Mouse (Mus musculus) cerebellum, adult 8-10 months (tissue): ENCODE data around the gene Igsf8.
A peak's percentile ranks its signal among the peaks of the same experiment; 100 is the strongest.

Experiments
- DNase-seq: peaks from one replicate; pipeline ENCODE4 v3.0.0; 2022

Igsf8 gene

DNA sequence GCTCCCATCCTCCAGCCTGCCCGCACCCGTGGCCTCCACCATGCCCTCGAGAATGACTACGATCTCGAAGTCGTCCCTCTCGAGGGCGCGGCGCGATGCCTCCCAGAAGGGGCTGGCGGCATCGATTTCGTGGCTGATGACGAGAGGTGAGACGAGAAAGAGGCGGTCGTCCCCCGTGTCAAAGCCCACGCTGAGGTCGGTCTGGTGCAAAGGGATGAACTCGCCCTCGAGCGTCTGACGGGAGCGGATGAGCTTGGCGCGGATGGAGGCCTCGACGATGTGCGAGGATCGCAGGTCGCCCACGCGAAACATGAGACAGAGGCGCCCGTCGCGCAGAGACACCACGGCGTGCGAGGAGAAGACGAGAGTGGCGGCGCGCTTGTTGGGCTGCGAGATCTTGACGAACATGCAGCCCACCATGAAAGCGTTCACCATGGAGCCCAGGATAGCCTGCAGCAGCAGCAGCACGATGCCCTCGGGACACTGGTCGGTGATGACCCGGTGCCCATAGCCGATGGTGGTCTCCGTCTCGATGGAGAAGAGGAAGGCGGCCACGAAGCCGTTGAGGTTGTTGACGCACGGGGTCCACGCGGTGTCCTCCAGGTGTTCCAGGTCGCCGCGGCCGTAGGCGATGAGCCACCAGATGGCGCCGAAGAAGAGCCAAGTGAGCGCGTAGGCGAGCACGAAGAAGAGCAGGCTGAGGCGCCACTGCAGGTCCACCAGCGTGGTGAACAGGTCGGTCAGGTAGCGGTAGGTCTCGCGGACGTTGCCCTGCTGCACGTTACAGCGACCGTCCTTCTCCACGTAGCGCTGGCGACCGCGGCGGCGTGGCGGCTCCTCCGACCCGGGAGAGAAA lies 64.5 kb downstream of the Igsf8 start:
- DNase-seq = peak; percentile 88

DNA sequence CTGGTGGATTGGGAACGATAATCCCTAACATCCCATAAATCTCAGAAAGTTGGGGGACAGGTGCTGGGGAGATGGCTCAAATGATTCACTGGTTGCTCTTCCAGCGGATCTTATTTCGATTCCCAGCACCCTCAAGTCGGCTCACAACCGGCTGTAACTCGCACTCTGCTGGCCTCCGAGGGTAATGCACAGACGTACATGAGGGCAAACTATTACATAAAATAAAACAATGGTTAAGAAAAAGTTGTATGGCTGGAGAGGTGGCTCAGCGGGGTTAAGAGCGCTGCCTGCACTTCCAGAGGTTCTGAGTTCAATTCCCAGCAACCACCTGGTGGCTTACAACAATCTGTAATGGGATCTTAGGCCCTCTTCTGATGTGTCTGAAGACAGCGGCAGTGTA lies 65.2 kb downstream of the Igsf8 start:
- DNase-seq = no peak

DNA sequence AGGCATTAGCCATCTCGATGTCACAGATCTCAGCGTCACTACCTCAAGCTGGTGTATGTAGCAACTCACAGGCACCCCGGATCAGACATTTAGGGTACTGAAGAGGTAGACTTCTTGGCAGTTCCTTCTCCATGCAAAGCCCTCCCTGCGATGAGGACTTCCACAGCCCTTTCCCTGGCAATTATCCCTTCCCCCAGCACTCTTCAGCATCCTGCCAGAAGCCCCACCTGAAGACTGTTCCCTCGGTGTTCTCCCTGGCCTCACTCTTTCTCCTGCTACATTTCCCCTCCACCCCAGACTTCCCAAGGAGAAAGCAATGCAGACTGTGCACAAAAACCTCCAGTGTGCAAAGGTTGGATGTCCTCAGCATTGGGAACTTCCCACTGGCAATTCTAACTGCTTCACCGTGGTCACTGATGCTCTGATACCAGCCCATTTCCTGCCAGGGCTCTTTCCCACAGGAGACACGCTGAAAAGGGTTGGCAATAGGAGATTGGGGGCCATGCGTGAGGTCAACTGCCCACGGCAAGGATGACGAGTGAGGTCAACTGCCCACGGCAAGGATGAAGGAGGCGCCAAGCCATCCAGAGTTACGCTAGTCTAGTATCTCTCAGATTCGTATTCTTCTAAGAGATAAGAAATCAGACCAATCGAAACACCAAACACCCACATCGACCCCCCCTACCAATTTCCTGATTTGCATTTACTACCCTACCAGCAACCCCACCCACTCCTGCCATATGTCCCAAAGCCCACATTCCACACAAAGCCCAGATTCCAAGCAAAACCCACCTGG lies 66.0 kb downstream of the Igsf8 start:
- no peak for DNase-seq

DNA sequence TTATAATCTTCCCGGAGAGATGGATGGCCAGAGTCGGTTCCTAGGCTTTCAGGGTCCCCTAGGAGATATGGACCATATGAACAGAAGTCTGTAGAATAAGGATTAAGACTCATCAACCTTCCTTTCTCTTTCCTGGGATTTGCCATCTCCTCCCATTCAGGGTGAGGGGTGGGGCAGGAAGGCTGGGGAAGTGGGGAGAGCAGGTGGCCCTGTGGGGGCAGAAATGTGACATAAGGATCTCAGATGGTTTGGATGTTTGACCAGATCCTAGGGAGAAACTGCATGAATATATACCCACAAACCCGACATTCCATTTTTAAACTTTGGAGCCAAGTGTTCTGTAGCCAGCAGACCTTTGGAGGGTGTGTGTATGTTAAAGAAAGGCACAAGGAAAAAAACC lies 66.6 kb downstream of the Igsf8 start:
- DNase-seq = no peak

DNA sequence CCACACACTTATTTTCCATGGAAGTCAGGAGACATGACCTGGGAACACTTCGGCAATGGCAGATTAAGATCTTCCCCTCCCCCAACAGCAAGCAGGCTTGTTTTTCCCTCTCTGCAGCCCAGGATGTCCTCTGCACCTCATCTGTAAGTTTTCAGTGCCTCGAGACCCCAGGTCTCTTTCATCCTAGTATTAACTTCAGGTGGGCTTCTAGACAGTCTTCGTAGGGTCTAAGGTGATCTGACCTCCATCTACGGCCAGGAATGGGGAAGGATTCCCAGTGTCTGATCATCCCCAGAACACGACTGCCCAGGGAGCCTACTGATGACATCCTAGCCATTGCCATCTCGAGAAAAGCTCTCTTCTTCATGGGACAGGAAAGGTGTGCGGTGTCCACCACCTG lies 67.0 kb downstream of the Igsf8 start:
- DNase-seq = no peak

DNA sequence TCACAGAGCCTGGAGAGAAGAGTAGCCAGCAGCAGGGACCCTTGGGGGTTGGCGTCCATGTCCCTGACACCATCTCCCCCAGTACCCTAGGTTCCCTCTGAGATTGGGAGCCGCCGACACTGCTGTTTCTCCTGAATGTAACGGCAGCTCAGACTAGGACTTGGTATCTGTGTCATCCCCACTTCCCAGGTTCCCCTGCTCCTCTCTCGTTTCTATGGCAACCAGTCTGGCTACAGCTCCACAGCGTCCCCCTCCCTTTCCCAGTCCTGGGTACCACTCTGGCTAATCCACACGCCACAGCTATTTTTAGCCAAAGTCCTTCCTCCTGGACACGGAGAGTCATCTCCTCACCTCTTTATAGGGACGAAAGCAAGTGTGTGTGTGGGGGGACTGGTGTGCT lies 67.7 kb downstream of the Igsf8 start, which contains the start of gene Kcnj9:
Gene Kcnj9 (minus strand): TSS at position 188 of the 400 bp plus-strand sequence.
- peak; percentile 85 for DNase-seq

DNA sequence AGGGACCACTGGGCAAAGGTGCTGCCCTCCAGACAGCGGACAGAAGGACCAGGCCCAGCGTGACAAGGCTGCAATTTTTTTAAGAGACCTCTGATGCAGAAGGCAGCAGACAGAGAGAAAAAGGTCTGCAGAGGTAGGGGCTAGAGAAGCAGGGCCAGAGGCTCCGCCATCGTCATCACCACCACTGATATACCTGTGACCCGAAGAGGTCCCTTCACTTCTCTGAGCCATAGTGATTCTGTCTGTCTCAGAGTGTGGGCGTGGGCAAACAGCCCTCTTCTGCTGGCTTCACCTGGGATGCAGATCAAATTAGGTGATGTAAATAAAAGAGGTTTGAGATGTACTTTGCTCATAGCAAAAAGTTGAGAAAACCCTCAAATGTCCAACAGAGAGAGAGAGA lies 68.2 kb downstream of the Igsf8 start:
- DNase-seq = peak; percentile 55

DNA sequence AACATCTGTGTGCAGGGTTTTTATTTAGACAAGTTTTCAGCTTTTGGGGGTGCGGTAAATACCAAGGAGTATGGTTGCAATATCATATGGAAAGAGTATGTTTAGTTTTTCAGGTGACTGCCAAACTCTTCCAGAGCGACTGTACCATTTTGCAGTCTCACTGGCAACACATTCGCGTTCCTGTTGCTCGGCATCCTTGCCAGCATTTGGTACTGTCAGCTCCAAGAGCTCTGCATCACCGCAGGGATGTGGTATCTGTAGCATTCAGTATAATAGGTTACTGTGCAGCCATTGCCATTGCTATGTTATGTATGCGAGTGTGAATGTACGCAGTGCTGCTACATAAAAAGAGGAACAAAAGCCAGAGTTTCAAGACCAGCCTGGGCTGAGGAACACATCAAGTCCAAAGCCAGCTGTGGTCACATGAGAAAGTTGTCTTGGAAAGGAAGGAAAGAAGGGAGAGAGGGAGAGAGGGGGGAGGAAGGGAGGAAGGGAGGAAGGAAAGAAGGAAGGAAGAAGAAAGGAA lies 70.0 kb downstream of the Igsf8 start:
- peak; percentile 23 for DNase-seq

DNA sequence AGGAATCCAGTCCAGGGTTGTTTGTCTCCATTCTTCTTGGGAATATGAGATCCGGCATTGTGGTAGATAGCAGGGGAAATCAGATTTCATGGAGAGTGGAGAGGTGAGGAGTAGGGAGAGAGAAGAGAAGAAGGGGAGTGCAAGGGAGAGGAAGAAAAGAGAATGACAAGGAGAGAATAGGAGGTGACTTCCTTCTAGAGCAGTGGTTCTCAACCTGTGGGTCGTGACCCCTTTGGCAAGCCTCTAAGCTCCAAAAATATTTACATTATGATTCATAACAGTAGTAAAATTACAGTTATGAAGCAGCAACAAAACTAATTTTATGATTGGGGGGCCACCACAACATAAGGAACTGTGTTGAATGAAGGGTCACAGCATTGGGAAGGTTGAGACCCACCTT lies 71.5 kb downstream of the Igsf8 start:
- no peak for DNase-seq

DNA sequence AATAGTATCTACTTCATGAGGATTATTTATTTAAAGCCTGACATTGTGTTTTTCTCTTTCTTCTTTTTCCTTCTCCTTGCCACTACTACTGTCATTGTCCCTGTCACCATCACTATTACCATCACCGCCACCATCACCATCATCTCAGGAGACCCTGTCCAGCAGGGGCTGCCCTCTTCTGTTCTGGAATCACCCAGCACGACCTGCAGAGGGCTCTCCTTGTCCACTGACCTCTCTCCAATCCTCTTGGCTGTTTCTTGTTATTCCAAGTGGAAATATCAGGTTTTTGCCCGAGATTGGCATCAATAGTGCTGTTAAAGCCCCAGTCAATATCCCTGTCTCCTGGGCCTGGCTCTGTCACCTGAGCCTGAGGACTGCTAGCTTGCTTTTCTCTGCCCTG lies 72.1 kb downstream of the Igsf8 start:
- DNase-seq = peak; percentile 19

DNA sequence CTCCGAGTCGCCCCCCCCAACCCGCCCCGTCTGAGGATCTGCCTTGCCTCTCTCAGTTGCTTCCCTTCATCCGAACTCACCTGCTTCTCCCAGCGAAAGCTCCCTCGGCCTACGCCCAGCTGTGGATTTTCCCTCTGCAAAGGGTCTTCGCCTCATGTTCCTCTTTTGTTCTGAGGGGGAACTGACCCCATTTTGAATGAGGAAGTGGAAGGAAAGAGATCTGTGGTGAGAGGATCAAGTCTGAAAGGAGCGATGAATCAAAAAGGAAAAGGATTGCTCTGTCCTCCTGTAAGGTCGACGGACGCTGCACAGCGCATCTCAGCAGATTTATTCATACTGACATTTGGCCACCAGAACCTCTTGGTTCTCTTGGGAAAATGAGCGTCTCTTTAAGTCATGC lies 74.4 kb downstream of the Igsf8 start:
- DNase-seq = no peak

DNA sequence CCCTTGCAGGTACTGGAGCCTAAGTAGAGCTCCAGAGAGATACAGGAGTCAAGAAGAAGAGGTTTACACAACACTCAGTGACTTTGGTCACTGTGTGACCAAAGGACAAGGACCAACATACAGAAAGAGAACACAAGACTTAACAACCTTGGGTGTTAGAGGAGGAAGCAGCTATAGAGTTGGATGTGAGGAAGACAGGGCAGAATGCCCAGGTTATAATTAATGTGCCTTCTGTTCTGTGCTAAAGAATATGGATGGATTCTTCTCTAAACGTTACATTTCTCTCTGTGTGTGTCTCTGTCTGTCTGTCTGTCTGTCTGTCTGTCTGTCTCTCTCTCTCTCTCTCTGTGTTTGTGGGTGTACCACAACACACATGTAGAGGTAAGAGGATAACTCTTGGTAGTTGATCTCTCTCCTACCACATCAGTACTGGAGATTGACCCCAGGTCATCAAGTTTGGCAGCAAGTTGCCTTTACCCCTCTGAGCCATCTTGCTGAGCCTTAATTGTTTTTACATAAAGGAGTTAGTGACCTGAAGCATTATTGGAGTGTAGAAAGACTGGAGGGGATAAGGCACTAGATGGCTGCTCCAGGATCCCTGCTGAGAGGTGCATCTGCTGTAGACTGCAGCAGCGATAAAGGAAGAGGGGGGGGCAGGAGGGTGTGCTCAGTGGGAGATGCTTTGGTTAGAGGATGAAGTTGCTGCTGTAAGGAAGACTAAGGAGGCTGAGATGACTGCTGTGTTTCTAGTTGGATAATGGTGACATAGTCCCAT lies 76.2 kb downstream of the Igsf8 start:
- peak; percentile 70 for DNase-seq

DNA sequence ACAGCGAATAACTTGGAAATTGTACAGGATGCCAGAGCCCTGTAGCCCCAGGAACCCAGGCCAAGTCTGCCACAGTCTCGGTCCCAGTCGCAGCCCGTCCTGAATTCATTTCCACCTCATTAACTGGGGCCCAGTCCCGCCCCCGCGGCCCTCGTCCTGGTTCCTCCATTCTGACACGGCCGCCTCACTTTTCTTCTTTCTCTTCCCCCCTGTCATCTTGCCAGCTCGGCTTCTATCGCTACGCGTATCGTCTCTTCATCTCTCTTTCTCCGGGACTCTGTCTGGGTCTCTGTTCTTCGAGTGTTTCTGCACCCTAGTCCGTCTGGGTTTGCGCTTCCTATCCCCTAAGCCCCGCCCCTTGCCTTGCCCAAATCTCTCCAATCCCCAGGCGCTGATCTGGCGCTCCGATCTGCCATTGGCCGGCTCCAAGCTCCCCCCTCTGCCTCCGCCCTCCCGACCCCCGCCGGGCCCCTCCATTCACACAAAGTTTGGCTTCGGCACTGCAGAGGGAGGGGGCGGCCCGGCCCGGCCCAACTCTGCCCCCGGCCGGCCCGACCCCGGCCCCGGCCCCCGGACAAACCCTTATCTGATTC lies 79.4 kb downstream of the Igsf8 start, which contains the start of gene Kcnj10:
Gene Kcnj10 (plus strand): TSS at position 482 of the 593 bp plus-strand sequence.
- peak; percentile 78 for DNase-seq

DNA sequence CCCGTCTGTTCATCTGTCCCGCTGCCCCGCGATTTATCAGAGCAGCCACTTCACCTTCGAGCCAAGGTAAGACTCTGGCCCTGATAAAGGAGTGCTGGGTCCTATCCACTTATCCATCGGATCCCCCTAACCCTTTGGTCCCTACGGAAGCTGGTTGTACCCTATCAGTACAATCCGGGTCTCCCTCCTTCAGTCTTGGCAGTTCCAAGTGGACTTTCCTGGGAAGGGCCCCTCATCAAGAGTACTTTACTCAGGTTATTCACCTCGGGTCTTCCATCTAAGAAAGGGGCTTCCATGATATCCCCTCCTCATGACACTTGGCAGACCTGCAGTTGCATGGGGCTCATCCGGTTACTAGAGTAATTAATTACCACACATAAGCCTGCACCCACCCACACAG lies 79.9 kb downstream of the Igsf8 start:
- DNase-seq = no peak

DNA sequence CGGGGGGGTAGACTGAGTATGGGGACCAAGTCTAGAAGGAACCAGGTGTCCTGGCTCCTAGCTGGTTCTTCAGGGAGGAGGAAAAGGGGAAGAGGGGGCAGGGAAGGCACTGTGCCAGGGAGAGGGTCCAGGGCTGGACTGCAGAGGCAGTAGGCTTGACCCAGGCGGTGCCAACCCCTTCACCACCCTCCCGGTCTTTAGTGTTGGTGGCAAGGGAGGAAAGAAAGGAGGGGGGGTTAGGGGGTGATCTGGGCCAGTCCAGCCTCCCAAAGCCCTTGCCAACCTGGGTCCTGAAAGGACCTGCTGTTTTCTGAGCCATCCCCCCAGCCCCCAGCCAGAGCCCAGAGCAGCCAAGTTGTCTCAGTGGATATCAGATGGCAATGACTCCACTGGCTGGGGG lies 81.3 kb downstream of the Igsf8 start:
- DNase-seq = no peak

DNA sequence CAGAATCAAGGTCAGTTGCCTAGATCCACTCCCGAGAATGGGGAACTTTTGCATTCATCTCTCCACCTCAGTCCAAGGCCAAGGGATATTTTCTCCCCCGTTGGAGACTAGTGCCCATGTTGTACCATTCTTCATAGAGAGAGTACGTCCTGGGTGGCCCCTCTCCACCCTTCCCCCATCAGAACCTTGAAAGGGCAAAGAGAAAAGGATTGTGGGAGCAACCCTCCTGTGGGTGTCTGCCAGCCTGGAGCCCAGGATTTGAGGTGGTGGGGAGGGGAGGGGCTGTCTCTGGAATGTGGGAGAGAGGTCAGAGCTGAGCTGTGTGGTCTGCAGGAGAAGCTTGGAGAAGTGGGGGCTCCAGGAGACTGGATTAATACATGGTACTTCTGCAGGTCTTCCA lies 82.5 kb downstream of the Igsf8 start:
- DNase-seq = no peak

DNA sequence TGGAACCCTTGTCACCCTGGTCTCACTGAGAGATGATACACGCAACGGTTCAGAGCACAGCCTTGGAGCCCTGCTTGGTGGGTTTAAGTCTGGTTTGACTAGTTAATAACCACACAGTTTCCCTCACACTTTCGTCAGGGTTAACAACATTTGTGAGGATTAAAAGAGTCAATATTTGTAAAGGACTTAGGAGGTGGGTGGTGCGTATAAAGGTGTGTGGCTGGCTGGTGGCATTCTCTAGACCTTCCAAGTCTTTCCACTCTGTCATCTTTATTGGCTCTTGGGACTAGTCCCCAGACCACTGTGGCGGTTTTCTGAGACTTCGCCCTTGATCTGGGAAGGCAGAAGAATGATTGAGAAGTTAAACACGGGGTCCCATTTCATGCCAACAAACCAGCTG lies 83.4 kb downstream of the Igsf8 start:
- no peak for DNase-seq

DNA sequence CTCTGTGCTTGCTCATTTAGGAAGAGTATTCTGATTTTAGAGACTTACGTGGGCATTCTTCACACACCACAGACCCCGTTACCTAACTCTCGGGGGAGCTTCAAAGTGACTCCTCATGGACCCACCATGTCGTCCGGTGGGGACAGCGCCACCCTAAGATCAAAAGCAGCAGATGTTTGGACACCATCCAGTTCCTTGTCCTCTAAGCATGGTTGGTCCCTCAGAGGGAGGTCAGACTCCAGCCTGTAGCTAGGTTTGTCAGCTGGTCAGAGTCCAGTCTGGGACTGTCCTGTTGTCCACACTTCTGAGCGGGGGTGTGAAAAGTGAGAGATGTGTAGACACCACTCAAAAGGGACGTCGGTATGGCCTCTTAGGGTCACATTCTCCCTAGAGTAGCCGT lies 85.3 kb downstream of the Igsf8 start:
- no peak for DNase-seq

DNA sequence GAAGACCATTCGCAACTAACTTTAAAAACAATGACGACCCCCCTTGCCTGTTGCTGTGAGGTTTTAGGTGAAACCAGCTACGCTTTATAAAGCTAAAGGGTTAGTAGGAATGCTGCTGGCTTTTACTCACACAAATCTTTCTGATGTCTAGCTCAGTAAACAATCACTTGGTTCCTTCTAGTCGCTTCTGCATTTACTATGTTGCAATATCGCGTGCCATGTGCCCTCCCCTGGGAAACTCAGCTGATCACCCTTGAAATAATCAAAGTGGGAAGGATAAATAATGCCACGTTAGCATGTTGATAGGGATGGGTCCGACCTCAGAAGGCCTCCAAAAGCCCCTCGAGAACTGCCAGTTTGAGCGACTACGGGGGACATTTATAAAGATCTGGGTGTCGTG lies 85.9 kb downstream of the Igsf8 start:
- DNase-seq = no peak

DNA sequence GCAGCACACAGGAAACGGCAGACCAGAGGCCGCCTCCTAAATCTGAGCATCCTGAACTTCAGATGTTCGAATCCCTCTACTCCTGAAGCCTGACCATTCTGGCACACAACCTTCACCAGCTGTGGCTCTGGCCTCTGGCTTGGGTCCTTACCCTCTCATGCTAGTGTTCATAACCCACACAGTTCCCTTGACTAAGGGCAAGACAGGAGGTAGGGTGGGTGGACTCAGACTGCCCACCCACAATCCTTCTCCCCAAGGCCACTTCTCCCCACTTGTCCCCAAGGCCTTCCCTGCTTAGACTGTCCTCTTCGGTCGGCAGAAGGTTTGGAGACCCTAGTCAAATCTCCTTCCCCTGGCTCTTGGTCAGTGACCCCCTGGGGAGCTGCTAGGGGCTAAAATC lies 88.1 kb downstream of the Igsf8 start:
- DNase-seq = no peak

DNA sequence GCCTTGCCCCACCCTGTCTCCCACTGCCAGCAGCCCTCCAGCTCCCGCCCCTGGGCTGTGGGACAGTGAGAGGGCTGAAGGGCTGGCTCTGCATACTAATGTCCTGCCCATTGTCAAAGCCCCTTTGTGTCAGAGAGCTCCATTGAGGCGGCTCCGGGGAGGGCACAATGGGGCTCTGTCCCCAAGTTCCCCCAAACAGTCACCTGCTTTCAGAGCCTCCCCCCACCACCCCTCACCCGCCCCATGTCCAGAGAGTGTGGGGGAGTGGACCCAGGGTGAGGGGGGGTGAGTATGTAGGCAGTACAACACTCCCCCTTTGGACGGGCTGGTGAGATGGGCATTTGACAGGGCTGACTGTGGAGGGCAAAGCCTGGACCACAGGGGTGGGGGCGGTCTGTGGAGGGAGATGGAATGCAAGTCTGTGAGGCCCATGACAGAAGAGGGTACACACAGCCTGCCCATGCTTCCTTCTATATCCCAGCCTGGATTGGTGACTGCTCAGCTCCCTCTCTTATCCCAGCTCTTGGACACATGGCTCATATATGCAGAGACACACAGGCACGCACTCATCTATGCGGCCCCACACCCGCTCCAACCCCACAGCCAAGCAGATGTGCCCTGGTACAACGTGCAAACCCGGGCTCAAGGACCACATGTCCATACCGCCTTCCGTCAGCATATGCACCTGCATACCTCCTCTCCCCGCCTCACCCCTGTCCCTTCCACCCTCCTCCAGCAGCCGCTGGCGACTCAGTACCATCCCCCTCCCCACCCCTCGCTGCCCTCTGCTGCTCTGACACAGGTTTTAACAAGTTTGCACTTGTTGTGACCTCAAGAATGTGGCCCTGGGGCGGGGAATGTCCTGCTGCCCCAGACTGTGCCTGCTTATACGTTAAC lies 88.7 kb downstream of the Igsf8 start:
- no peak for DNase-seq

DNA sequence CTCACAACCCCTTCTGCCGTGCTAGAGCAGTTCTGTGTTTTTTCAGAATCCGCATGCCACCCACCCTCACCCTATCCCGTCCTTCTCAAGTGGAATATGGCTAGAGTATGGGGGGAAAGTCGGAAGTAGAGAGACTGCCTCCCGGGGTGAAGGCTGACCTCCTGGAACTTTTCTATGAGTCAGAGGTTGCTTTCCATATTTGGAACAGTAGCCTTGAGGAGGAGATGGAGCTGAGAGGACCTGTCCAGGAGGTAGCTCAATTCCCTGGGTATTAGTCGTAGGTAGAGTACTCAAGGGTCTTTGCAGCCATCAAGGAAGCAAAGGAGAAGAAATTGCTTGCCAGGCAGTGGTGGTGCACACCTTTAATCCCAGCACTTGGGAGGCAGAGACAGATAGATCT lies 90.6 kb downstream of the Igsf8 start:
- no peak for DNase-seq
